Mouse (Mus musculus): ENCODE results near the gene Fcgr4. TPM values are rescaled to one million over a fixed set of nuclear protein-coding genes. Genes with fewer than 3 reads are reported as not detected.
A peak's percentile ranks its signal among the peaks of the same experiment; 100 is the strongest.
"Not testable (repeated sequence)": the region's sequence is repeated elsewhere in the genome, so short reads cannot be mapped to it uniquely, and the experiment has no call there.

Fcgr4 gene
- total RNA-seq, 2 experiments from 2014 or later: not detected

- H3K4me3 ChIP-seq; DNase-seq (ENCODE audit: low spot score in 2 of 2); H3K27ac ChIP-seq: not testable (repeated sequence)
Measured at GRCm38 (mm10) chr1:171071726-171072125, 53.0 kb downstream of the Fcgr4 start.

GRCm38 (mm10) chr1:171072217-171072616 is 53.5 kb downstream of the Fcgr4 start:
- H3K27ac ChIP-seq; H3K4me3 ChIP-seq; DNase-seq (ENCODE audit: low spot score in 2 of 2): not testable (repeated sequence)

GRCm38 (mm10) chr1:171074283-171074682 is 55.6 kb downstream of the Fcgr4 start:
- not testable (repeated sequence) for H3K4me3 ChIP-seq; DNase-seq (ENCODE audit: low spot score in 2 of 2)

GRCm38 (mm10) chr1:171076176-171076575 is 57.5 kb downstream of the Fcgr4 start:
- not testable (repeated sequence) for DNase-seq (ENCODE audit: low spot score in 2 of 2); H3K27ac ChIP-seq; H3K4me3 ChIP-seq

More at GRCm38 (mm10) chr1:171074283-171074682, 55.6 kb downstream of the Fcgr4 start:
- not testable (repeated sequence) for H3K27ac ChIP-seq

- not testable (repeated sequence) for H3K27ac ChIP-seq; DNase-seq (ENCODE audit: low spot score in 2 of 2); H3K4me3 ChIP-seq
Measured at GRCm38 (mm10) chr1:171077192-171077591, 58.5 kb downstream of the Fcgr4 start.

- 0 out of 2 replicates have a peak, but pooled peaks have one; percentile 12 for TF ChIP-seq CTCF (conservative IDR thresholded peaks at IDR 0.05)
- H3K4me3 ChIP-seq: peak overlapping the region; percentile 48
- H3K27ac ChIP-seq; DNase-seq (ENCODE audit: low spot score in 2 of 2): not testable (repeated sequence)
Measured at GRCm38 (mm10) chr1:171077955-171078354, 59.2 kb downstream of the Fcgr4 start.

GRCm38 (mm10) chr1:171078419-171078818 is 59.7 kb downstream of the Fcgr4 start:
- not testable (repeated sequence) for DNase-seq (ENCODE audit: low spot score in 2 of 2); H3K4me3 ChIP-seq; H3K27ac ChIP-seq

GRCm38 (mm10) chr1:171079345-171079744 is 60.6 kb downstream of the Fcgr4 start:
- H3K4me3 ChIP-seq; H3K27ac ChIP-seq; DNase-seq (ENCODE audit: low spot score in 2 of 2): not testable (repeated sequence)

Small RNA genes lying within 50 kb of the gene (microRNA-seq; reads per million reads assigned to microRNA genes)
- gene Gm27552 (0 reads per million in 2 experiments), gene Mir6546 (0.32 to 0.37 reads per million in 2 experiments)

Other genes with a start within 250 kb of the Fcgr4 start
- 10 to 100 TPM; 51.2 to 51.3 TPM for gene Atf6, start 151.1 kb upstream of the Fcgr4 start, total RNA-seq (2021)
- under 1 TPM; 0.76 to 0.79 TPM for gene Gm26620, start 133.9 kb upstream of the Fcgr4 start, total RNA-seq (2021)
- gene Dusp12, start 133.4 kb upstream of the Fcgr4 start, total RNA-seq (2021): 10 to 100 TPM; 15.2 to 19.0 TPM
- under 1 TPM; 0.28 to 0.47 TPM for gene Fcrlb, start 106.0 kb upstream of the Fcgr4 start, total RNA-seq (2021)
- not detected for gene Fcrla, start 91.3 kb upstream of the Fcgr4 start, total RNA-seq (2021)
- gene Fcgr2b, start 42.4 kb upstream of the Fcgr4 start, total RNA-seq (2021): 1 to 10 TPM; 2.7 to 4.4 TPM
- gene Fcgr3, start 46.0 kb downstream of the Fcgr4 start, total RNA-seq (2021): 10 to 100 TPM; 12.0 to 12.3 TPM
- gene Cfap126, start 95.0 kb downstream of the Fcgr4 start, total RNA-seq (2021): 1 to 10 TPM in 1 of 2 experiments, under 1 TPM in 1; 0.76 to 2.4 TPM
- 100 to 1,000 TPM; 185 to 201 TPM for gene Sdhc, start 131.7 kb downstream of the Fcgr4 start, total RNA-seq (2021)
- not detected for gene Mpz, start 131.8 kb downstream of the Fcgr4 start, total RNA-seq (2021)
- gene Pcp4l1, start 177.3 kb downstream of the Fcgr4 start, total RNA-seq (2021): 10 to 100 TPM; 40.4 to 40.9 TPM
- under 1 TPM in 1 of 2 experiments, not detected in 1; 0.15 TPM for gene Nr1i3, start 195.1 kb downstream of the Fcgr4 start, total RNA-seq (2021)
- gene Tomm40l, start 203.6 kb downstream of the Fcgr4 start, total RNA-seq (2021): 10 to 100 TPM; 70.8 to 76.7 TPM
- 1 to 10 TPM; 1.2 to 1.9 TPM for gene Apoa2, start 206.1 kb downstream of the Fcgr4 start, total RNA-seq (2021)
- gene Fcer1g, start 215.4 kb downstream of the Fcgr4 start, total RNA-seq (2021): 10 to 100 TPM; 14.9 to 17.2 TPM
- gene Adamts4, start 231.5 kb downstream of the Fcgr4 start, total RNA-seq (2021): 10 to 100 TPM in 1 of 2 experiments, 1 to 10 TPM in 1; 9.6 to 10.9 TPM
- gene Ndufs2, start 232.5 kb downstream of the Fcgr4 start, total RNA-seq (2021): 100 to 1,000 TPM; 254 to 273 TPM